Mouse (Mus musculus): Measurements from ENCODE around the gene Pdss2.

DNA sequence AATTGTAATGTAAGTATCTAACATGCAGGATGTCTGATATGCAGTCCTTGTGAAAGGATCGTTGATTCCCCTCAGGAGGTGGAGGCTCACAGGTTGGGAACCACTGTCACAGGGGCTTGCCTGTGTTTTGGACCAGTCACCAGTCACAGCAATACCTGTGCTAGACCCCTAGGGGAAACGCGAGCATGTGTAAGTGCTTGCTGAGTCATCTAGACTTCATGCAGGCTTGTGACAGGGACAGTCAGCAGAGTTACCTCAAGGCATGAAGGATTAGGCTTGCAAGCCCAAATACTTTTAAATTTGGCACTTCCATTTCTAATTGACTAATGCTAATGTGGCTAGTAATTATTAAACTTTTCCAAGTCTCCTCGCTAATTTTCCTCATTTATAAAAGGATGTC lies 71.2 kb downstream of the Pdss2 start:
- no peak for TF ChIP-seq CTCF (IDR thresholded peaks at IDR 0.05; ENCODE audit: low read depth, low read length)
- no peak for TF ChIP-seq GATA1 (IDR thresholded peaks at IDR 0.05; ENCODE audit: borderline replicate concordance, low read length)
- TF ChIP-seq GATA2 (IDR thresholded peaks at IDR 0.05; ENCODE audit: borderline replicate concordance, low read depth, low read length), result no peak
- TF ChIP-seq POLR2AphosphoS5 (IDR thresholded peaks at IDR 0.05; ENCODE audit: insufficient replicate concordance, low read depth, low read length), result no peak
- no peak for TF ChIP-seq TAL1 (conservative IDR thresholded peaks at IDR 0.05; ENCODE audit: low read depth, low read length)
